Mouse (Mus musculus): Measurements from ENCODE around the gene Awat2. TPM values are rescaled to one million over a fixed set of nuclear protein-coding genes. Genes with fewer than 3 reads are reported as not detected.

Awat2 gene
- polyA plus RNA-seq, 1 experiment from 2014 or later, result 0.89 TPM

GRCm38 (mm10) chrX:100394223-100394861 lies 48.2 kb downstream of the Awat2 start:
- Histone ChIP-seq H3K36me3 (no peaks in the 10 kb centered on the region), H3K27ac (no peak overlapping the region), H3K27me3 (peaks cover 27% of the 10 kb centered on the region), H3K4me1 (no peaks in the 10 kb centered on the region), H3K9ac (no peak overlapping the region), H3K4me2 (replicated peaks) (no peak overlapping the region), H3K9me3 (no peaks in the 10 kb centered on the region), H3K4me3 (no peak overlapping the region)
- ATAC-seq (ENCODE audit: low FRiP score, low read depth), result no peak
- WGBS, result 68% methylated on average over 7 of the region's 7 CpGs

- Histone ChIP-seq H3K9ac (no peak overlapping the region), H3K27me3 (peaks cover 21% of the 10 kb centered on the region; the same call in 1 of the 2 replicates), H3K27ac (no peak overlapping the region), H3K9me3 (no peaks in the 10 kb centered on the region), H3K4me1 (no peaks in the 10 kb centered on the region), H3K36me3 (no peaks in the 10 kb centered on the region), H3K4me2 (replicated peaks) (no peak overlapping the region), H3K4me3 (no peak overlapping the region)
- WGBS, result 29% methylated on average over 6 of the region's 6 CpGs
- ATAC-seq (ENCODE audit: low FRiP score, low read depth), result no peak
These were observed 50.2 kb downstream of the Awat2 start for GRCm38 (mm10) chrX:100392304-100392703.

GRCm38 (mm10) chrX:100389887-100390286 lies 52.6 kb downstream of the Awat2 start:
- no peak overlapping the region for H3K4me3 ChIP-seq
- no peak overlapping the region for H3K9ac ChIP-seq
- no peaks in the 10 kb centered on the region for H3K4me1 ChIP-seq
- H3K9me3 ChIP-seq, result no peaks in the 10 kb centered on the region
- WGBS, result 83% methylated on average over 1 of the region's 1 CpGs
- no peak overlapping the region for H3K27ac ChIP-seq
- ATAC-seq (ENCODE audit: low FRiP score, low read depth), result no peak
- no peak overlapping the region for H3K4me2 ChIP-seq (replicated peaks)
- peaks cover 11% of the 10 kb centered on the region; the same call in 1 of the 2 replicates for H3K27me3 ChIP-seq
- H3K36me3 ChIP-seq, result no peaks in the 10 kb centered on the region

GRCm38 (mm10) chrX:100356974-100357373 lies 85.5 kb downstream of the Awat2 start:
- Histone ChIP-seq H3K4me2 (replicated peaks) (no peak overlapping the region), H3K27ac (no peak overlapping the region), H3K27me3 (peaks cover 10% of the 10 kb centered on the region; the same call in 1 of the 2 replicates), H3K9me3 (no peaks in the 10 kb centered on the region), H3K4me1 (no peaks in the 10 kb centered on the region), H3K4me3 (no peak overlapping the region), H3K9ac (no peak overlapping the region), H3K36me3 (no peaks in the 10 kb centered on the region)
- WGBS, result 41% methylated on average over 2 of the region's 2 CpGs
- peak; percentile 67; the same call in 1 of the 2 replicates for ATAC-seq (ENCODE audit: low FRiP score, low read depth)

MicroRNA genes within 50 kb of the gene (microRNA counts, 519-probe panel; counts per million panel counts)
- 2,945 counts per million, percentile 48 among the panel's probes with 10 or more counts for microRNA mmu-miR-676

Small RNA genes lying within 50 kb of the gene (microRNA-seq; reads per million reads assigned to microRNA genes)
- gene Mir676, result 703 reads per million, percentile 72 among the genes with 10 or more reads in this experiment

Other genes with a start within 250 kb of the Awat2 start
- gene Otud6a, start 13.7 kb downstream of the Awat2 start, polyA plus RNA-seq (2015; fragmentation: Nextera tagmentation; extraction: Ambion mirVana), result not detected in 2 replicates
- 37.2 and 40.7 TPM in 2 replicates for gene Igbp1, start 51.6 kb upstream of the Awat2 start, polyA plus RNA-seq (2015; fragmentation: Nextera tagmentation; extraction: Ambion mirVana)
- not detected in 2 replicates for gene Dgat2l6, start 82.1 kb upstream of the Awat2 start, polyA plus RNA-seq (2015; fragmentation: Nextera tagmentation; extraction: Ambion mirVana)
- not detected in 2 replicates for gene Awat1, start 129.5 kb upstream of the Awat2 start, polyA plus RNA-seq (2015; fragmentation: Nextera tagmentation; extraction: Ambion mirVana)
- not detected in 2 replicates for gene P2ry4, start 152.2 kb upstream of the Awat2 start, polyA plus RNA-seq (2015; fragmentation: Nextera tagmentation; extraction: Ambion mirVana)
- not detected in 2 replicates for gene Arr3, start 162.8 kb upstream of the Awat2 start, polyA plus RNA-seq (2015; fragmentation: Nextera tagmentation; extraction: Ambion mirVana)
- 29.4 and 30.7 TPM in 2 replicates for gene Kif4, start 183.0 kb upstream of the Awat2 start, polyA plus RNA-seq (2015; fragmentation: Nextera tagmentation; extraction: Ambion mirVana)
- gene Pdzd11, start 183.9 kb upstream of the Awat2 start, polyA plus RNA-seq (2015; fragmentation: Nextera tagmentation; extraction: Ambion mirVana), result 118 and 124 TPM in 2 replicates

Measured in limb, embryonic 13.5 days (tissue).